Mouse (Mus musculus) lung, adult 18-20 months (tissue): ENCODE results near the gene Spata46.

Experiments used
- DNase-seq, 2 experiments: peaks; one replicate each; pipeline ENCODE4 v3.0.0; 2022; ENCODE audit warnings: mixed read lengths in 2 of 2

Spata46 gene

DNA sequence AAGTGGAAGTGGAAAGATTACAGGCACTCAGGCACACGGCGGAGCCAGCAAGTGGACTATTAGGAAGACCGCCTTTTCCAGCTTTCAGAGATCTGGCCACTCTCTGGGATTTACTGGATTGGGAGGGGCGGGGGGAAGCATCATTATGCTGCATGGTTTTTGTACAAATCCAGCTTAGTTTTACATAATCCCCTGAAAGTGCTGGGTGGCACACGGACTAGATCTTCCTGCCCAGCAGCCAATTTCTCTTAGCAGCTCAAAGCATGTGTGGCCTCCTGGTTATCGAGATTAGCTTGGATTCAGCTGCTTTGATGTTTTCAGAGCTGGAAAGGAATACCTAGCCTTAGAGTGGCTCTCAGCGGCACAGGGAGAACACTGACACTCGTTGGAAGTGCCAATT lies 34.5 kb downstream of the Spata46 start:
- DNase-seq: no peak

DNA sequence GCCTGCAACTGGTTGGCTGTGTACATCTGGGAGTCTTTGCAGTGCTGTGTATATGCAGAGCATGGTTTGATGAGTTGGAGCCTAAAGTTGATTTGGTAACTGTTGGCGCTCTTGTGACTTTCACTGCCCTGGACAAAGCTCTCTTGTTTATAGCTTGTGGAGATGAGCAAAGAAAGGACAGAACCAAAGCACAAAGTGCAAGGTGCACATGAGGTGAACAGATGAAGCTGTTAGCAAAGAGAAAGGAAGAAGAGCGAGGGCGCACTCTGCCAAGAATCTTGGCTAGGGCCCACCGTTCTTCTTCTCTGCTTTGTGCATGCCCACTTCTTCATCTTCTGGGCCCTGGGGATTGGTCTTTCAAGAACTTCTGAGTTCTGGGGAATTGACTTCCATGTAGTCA lies 35.3 kb downstream of the Spata46 start:
- no peak for DNase-seq

DNA sequence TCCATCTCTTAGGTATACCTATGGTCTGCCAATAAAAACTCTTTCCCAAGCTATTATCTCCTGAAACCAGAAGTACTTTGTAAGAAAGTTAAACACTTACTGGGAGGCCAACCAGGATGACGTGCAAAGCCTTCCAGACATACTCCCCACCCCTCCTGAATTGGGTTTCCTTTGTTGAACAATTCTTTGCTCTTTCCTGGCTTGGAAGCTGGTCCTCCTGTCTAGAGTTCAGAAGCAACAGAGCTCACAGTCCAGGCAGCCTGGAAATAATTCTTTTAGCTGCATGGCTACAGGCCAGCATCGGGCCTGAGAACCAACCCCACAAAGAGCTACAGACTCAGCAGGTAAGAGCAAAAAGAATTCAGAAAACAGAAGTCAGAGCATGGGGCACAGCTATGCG lies 37.7 kb downstream of the Spata46 start:
- DNase-seq: peak in 1 of 2 experiments; percentile 38

DNA sequence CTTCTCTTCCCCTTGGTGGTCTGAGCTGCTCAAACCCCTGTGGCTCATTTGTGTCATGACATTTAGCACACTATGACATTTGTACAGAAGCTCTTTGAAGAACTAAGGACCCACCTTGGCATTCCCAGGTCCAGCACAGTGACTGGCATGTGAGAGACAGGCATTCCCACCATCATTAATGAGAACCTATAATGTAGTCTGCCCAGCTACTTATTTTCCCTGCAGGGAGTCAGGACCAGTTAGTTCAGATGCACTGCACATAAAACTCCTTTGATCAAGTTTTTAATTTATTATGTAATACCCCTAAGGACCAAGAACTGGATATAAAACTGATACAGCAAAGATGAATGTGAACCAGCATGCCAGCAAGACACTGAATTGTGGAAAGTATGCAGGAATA lies 42.5 kb downstream of the Spata46 start:
- DNase-seq: no peak

DNA sequence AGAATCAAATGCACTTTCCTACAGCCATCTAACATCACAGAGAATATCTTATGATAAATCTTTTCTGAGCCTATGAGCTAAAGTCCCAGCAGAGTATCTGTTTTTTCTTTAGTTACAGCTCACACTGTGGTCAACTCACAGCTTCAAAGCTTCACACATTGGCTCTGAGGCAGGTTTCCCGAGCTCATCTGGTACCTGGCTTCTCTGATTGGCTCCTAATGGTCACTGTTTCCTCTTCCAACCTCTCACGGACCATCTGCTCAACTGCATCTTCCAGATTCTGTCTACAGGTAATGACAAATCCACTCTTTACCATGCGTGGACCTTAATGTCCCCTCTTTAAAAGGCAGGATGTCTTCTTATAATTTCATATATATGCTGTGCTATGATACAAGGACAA lies 44.7 kb downstream of the Spata46 start:
- DNase-seq: no peak

DNA sequence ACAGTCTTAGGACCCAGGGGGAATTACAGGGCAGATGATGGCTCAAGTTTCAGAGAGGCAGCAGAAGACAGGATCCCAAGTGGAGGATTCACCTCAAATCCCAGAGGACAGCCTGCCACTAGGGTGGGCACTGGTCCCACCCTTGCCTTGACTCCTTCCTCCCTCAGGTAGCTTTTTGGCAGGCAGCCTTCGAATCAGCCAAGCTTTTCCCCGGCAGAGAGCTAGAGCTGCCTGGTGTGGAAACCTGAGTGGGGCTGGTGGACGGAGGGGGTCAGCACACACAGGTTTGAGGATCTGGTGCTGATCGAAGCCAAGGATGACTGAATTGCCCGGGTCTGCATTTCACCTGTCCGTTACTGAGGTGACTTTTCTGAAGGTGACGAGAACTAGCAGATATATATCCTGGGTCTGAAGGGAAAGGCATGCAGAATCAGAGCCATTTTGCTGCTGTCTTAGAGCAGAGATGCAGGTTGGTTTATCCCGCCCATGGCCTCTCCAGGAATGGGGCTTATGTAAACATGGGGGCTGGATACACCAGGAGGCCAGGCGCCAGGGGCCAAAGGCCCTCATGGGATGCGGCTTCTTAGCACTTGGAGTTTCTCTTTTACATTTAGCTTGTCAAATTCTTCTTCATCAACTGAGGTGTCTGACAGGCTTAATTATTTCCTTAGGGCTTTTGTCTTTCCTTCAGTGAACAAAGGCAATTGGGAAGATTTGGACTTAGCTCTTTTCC lies 51.7 kb downstream of the Spata46 start:
- DNase-seq: no peak
